Mouse (Mus musculus) megakaryocyte, embryonic 14.5 days (primary cell): ENCODE data around the gene Kti12.

Source experiments
- FLI1 ChIP-seq: IDR thresholded peaks from 2 replicates; pipeline ENCODE4 v1.6.1; 2012; ENCODE audit warnings: low read length, inconsistent platforms, mixed read lengths
- GATA1 ChIP-seq: IDR thresholded peaks from 3 replicates; pipeline ENCODE4 v1.6.1; 2012; ENCODE audit warnings: mixed read lengths, low read length, inconsistent platforms, borderline replicate concordance

DNA sequence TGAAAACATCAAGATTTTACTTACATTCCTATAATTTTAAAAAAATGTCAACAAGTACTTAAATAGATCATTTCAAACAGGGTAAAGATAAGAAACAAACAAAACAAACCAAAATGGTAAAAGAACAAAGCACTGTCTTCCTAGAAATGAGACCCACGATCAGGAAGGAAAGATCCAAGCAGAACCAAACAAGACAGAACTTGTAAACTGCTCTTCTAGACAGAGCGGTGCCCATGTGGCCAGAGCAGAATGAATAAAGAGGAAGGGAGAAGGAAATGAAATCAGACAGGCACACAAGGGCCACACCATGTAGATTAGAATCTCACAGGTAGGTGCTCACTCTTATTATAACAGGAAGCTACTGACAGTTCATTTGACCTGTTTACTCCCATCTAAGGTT lies 20.9 kb upstream of the Kti12 start:
- no peak for TF ChIP-seq GATA1
- TF ChIP-seq FLI1, result no peak
